Comparison of ENCODE assay signal across 9 mouse cellular contexts in the genomic region with DNA sequence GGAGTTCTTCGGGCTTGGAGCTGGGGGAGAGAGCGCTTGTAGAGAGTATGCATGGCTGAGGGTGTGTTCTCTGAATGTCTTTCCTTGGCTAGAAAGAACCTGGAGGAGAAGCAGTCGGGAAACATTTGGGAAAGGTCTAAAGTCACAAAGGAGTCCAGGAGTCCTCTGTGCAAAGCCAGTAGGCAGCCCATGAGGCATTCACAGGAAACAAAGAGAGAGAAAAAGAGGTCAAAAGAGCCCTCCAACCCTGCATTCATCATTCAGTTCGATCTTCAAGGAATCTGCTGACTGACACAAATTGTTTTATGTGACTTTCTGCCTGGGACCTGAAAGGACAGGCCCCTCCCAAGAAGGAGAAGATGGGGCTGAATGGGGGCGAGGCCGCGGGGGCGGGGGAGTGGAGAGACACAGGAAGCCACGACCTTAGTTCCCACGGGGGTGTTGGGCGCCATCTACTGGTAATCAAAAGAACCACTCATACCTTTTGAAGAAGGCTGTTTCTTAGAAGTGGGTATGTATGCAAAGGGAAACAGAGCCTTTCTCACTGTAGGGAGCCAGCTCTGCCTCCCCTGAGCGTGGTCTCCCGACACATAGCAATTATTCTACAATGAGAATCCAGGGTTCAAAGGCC.
DNase-seq lines count a peak whose midpoint lies in the region; ATAC-seq and TF ChIP-seq lines count a peak whose summit lies in the region.
"Had no signal": no experiment of that assay in that cellular context is flagged by ENCODE, and none has a peak within 500 bp of the region (broad histone marks: within the 10 kb centered on the region; RNA-seq: fewer than 3 reads in every experiment).

No protein-coding gene starts in this region.

- H3K9me3 ChIP-seq in E14TG2a.4 (ENCODE audit: low read length) = no peaks in the 10 kb centered on the region
- no peaks in the 10 kb centered on the region for H3K9me3 ChIP-seq in forebrain, embryonic 13.5 days (replicated peaks)
- no peaks in the 10 kb centered on the region for H3K9me3 ChIP-seq in heart, postnatal 0 days (replicated peaks; ENCODE audit: control insufficient read depth, low read length)
- no peaks in the 10 kb centered on the region for H3K9me3 ChIP-seq in lung, postnatal 0 days (ENCODE audit: low read length)
- H3K9me3 ChIP-seq: liver, embryonic 13.5 days had no signal

- H3K4me1 ChIP-seq in E14TG2a.4 (replicated peaks; ENCODE audit: low read depth, low read length) = peaks cover 16% of the 10 kb centered on the region
- peaks cover 16% of the 10 kb centered on the region for H3K4me1 ChIP-seq in forebrain, embryonic 13.5 days
- peaks cover 14% of the 10 kb centered on the region; the same call in 1 of the 2 replicates for H3K4me1 ChIP-seq in heart, postnatal 0 days (ENCODE audit: control insufficient read depth, insufficient read depth)
- no peaks in the 10 kb centered on the region for H3K4me1 ChIP-seq in lung, postnatal 0 days (ENCODE audit: insufficient read depth, low read depth, low read length)
- H3K4me1 ChIP-seq: liver, embryonic 13.5 days had no signal

- 9% methylated on average over 13 of the region's 13 CpGs for WGBS in forebrain, embryonic 13.5 days
- 18% methylated on average over 13 of the region's 13 CpGs for WGBS in heart, postnatal 0 days
- WGBS in lung, postnatal 0 days = 18% methylated on average over 13 of the region's 13 CpGs

- H3K27ac ChIP-seq in forebrain, embryonic 13.5 days = no peak overlapping the region
- H3K27ac ChIP-seq in heart, postnatal 0 days (ENCODE audit: low read depth) = no peak overlapping the region
- no peak overlapping the region for H3K27ac ChIP-seq in lung, postnatal 0 days (ENCODE audit: low read length)
- H3K27ac ChIP-seq: liver, embryonic 13.5 days had no signal

- DNase-seq in brain, embryonic 14.5 days (ENCODE audit: low read depth) = peak; percentile 88
- peak; percentile 76 for DNase-seq in heart, postnatal 0 days (ENCODE audit: low spot score)
- DNase-seq in kidney, postnatal 36 days = peak; percentile 54 to 77
- DNase-seq in lung, postnatal 0 days (ENCODE audit: low spot score) = peak; percentile 75
- peak; percentile 57 for DNase-seq in ovary, postnatal 14 days (ENCODE audit: low spot score)
- peak; percentile 87 for DNase-seq in thymus, postnatal 25 days
- DNase-seq: liver, embryonic 13.5 days had no signal

- peak overlapping the region; percentile 47 for H3K4me2 ChIP-seq in forebrain, embryonic 13.5 days
- no peak overlapping the region for H3K4me2 ChIP-seq in heart, postnatal 0 days (ENCODE audit: low read depth, low read length)
- no peak overlapping the region for H3K4me2 ChIP-seq in lung, postnatal 0 days (replicated peaks; ENCODE audit: low read depth, low read length)
- H3K4me2 ChIP-seq: liver, embryonic 13.5 days had no signal

- TF ChIP-seq EP300 in heart, postnatal 0 days (IDR thresholded peaks at IDR 0.05; ENCODE audit: low read depth) = no peak
- TF ChIP-seq EP300 in lung, postnatal 0 days (IDR thresholded peaks at IDR 0.05) = no peak

- ATAC-seq in forebrain, embryonic 13.5 days = peak; percentile 76
- no peak for ATAC-seq in heart, postnatal 0 days (ENCODE audit: insufficient read depth, low read depth)
- peak; percentile 41 for ATAC-seq in lung, postnatal 0 days

- no peak for TF ChIP-seq POLR2A in brain, embryonic 14.5 days (IDR thresholded peaks at IDR 0.05; ENCODE audit: borderline replicate concordance, extremely low read depth, insufficient read depth, insufficient read length, poor library complexity, severe bottlenecking)

- H3K27me3 ChIP-seq in E14TG2a.4 (ENCODE audit: insufficient read depth, low read length) = no peaks in the 10 kb centered on the region
- H3K27me3 ChIP-seq in forebrain, embryonic 13.5 days = no peaks in the 10 kb centered on the region
- H3K27me3 ChIP-seq in heart, postnatal 0 days (ENCODE audit: control insufficient read depth, insufficient read depth, low read length) = no peaks in the 10 kb centered on the region
- H3K27me3 ChIP-seq in lung, postnatal 0 days (replicated peaks; ENCODE audit: insufficient read depth, low read length) = no peaks in the 10 kb centered on the region
- H3K27me3 ChIP-seq: liver, embryonic 13.5 days had no signal

- H3K4me3 ChIP-seq in E14TG2a.4 (replicated peaks; ENCODE audit: low read length) = no peak overlapping the region
- H3K4me3 ChIP-seq in forebrain, embryonic 13.5 days = no peak overlapping the region; the same call in 1 of the 2 replicates
- H3K4me3 ChIP-seq in heart, postnatal 0 days (ENCODE audit: low read depth, low read length) = no peak overlapping the region
- H3K4me3 ChIP-seq in lung, postnatal 0 days (ENCODE audit: low read depth, low read length) = no peak overlapping the region
- H3K4me3 ChIP-seq: liver, embryonic 13.5 days had no signal

- H3K36me3 ChIP-seq in E14TG2a.4 (ENCODE audit: insufficient read depth, low read length) = no peaks in the 10 kb centered on the region
- H3K36me3 ChIP-seq in forebrain, embryonic 13.5 days (ENCODE audit: poor library complexity, severe bottlenecking) = no peaks in the 10 kb centered on the region
- H3K36me3 ChIP-seq in heart, postnatal 0 days (replicated peaks; ENCODE audit: control insufficient read depth, insufficient read depth, low read length) = no peaks in the 10 kb centered on the region
- H3K36me3 ChIP-seq in lung, postnatal 0 days (ENCODE audit: insufficient read depth, low read length) = no peaks in the 10 kb centered on the region
- H3K36me3 ChIP-seq: liver, embryonic 13.5 days had no signal

- TF ChIP-seq CTCF in E14TG2a.4 (conservative IDR thresholded peaks at IDR 0.05; ENCODE audit: low read length) = peak; percentile 54
- TF ChIP-seq CTCF in brain, embryonic 14.5 days (IDR thresholded peaks at IDR 0.05; ENCODE audit: borderline replicate concordance, extremely low read depth, insufficient read depth, insufficient read length) = peak; percentile 76; the same call in 1 of the 2 replicates
- TF ChIP-seq CTCF in heart, postnatal 0 days (IDR thresholded peaks at IDR 0.05; ENCODE audit: low read depth) = peak; percentile 85
- peak; percentile 80 for TF ChIP-seq CTCF in lung, postnatal 0 days (IDR thresholded peaks at IDR 0.05)

- no peak overlapping the region for H3K9ac ChIP-seq in forebrain, embryonic 13.5 days
- H3K9ac ChIP-seq in heart, postnatal 0 days (replicated peaks; ENCODE audit: low read depth, low read length) = no peak overlapping the region
- no peak overlapping the region for H3K9ac ChIP-seq in lung, postnatal 0 days (replicated peaks; ENCODE audit: low read depth)
- H3K9ac ChIP-seq: liver, embryonic 13.5 days had no signal
